Mouse (Mus musculus) myocyte (in vitro differentiated cells): ENCODE measurements around the gene Cdc14a.

ENCODE experiments used
- CEBPB ChIP-seq: IDR thresholded peaks from 2 replicates; pipeline ENCODE4 v1.6.1; 2011; ENCODE audit warnings: mild to moderate bottlenecking, moderate library complexity; ENCODE audit not compliant: poor library complexity, insufficient read depth, severe bottlenecking
- E2F4 ChIP-seq: IDR thresholded peaks from one replicate; pipeline ENCODE4 v1.6.1; 2011; ENCODE audit warnings: mild to moderate bottlenecking, control low read depth, moderate library complexity; ENCODE audit not compliant: insufficient read depth
- MAX ChIP-seq: IDR thresholded peaks from one replicate; pipeline ENCODE4 v1.6.1; 2011; ENCODE audit warnings: low read depth, mild to moderate bottlenecking, control low read depth
- POLR2A ChIP-seq: IDR thresholded peaks from one replicate; pipeline ENCODE4 v1.6.1; 2011; ENCODE audit warnings: low read depth, mild to moderate bottlenecking, control low read depth, moderate library complexity; ENCODE audit not compliant: insufficient read length
- POLR2AphosphoS2 ChIP-seq: IDR thresholded peaks from one replicate; pipeline ENCODE4 v1.6.1; 2011; ENCODE audit warnings: low read depth, control low read depth; ENCODE audit not compliant: insufficient read length
- TCF12 ChIP-seq: IDR thresholded peaks from one replicate; pipeline ENCODE4 v1.6.1; 2011; ENCODE audit warnings: mild to moderate bottlenecking, control low read depth; ENCODE audit not compliant: poor library complexity, insufficient read depth, severe bottlenecking
- TCF3 ChIP-seq: IDR thresholded peaks from one replicate; pipeline ENCODE4 v1.6.1; 2011; ENCODE audit warnings: low read depth, control low read depth; ENCODE audit not compliant: insufficient read length
- USF1 ChIP-seq: IDR thresholded peaks from one replicate; pipeline ENCODE4 v1.6.1; 2011; ENCODE audit warnings: low read depth, mild to moderate bottlenecking, control low read depth, moderate library complexity

DNA sequence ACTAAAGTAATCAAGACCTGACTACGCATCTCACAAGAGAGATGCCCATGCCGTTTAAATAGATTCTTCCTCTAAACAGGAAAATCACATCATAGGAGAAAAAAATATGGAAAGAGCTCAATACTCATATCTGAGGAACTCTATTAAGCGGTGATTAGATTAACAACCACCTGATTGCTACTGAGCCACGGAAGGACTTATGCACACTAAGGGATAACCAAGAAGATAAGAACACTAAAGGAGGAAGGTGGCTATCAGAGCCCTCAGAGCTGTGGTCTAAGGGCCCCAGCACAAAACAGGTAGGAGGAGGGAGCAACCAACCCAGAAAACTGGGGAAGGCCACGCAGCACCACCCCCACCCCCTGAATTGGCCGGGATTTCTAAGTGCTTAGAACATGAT is 37.5 kb downstream of the Cdc14a start:
- TF ChIP-seq TCF12: no peak
- no peak for TF ChIP-seq POLR2A
- no peak for TF ChIP-seq MAX
- TF ChIP-seq CEBPB: no peak
- no peak for TF ChIP-seq E2F4
- TF ChIP-seq POLR2AphosphoS2: no peak
- TF ChIP-seq USF1: no peak
- no peak for TF ChIP-seq TCF3
